Mouse (Mus musculus) regulatory T cell (primary cell): Measurements from ENCODE around the gene Dchs1.

ENCODE experiments used
- in situ Hi-C: fragments of 300-600 bp; cut with MboI, MseI; formaldehyde crosslinking; loops from one replicate; pipeline ENCODE4 v1.15.1; 2025; ENCODE audit warnings: high pct_unique_total_duplicates

The Dchs1 gene

DNA sequence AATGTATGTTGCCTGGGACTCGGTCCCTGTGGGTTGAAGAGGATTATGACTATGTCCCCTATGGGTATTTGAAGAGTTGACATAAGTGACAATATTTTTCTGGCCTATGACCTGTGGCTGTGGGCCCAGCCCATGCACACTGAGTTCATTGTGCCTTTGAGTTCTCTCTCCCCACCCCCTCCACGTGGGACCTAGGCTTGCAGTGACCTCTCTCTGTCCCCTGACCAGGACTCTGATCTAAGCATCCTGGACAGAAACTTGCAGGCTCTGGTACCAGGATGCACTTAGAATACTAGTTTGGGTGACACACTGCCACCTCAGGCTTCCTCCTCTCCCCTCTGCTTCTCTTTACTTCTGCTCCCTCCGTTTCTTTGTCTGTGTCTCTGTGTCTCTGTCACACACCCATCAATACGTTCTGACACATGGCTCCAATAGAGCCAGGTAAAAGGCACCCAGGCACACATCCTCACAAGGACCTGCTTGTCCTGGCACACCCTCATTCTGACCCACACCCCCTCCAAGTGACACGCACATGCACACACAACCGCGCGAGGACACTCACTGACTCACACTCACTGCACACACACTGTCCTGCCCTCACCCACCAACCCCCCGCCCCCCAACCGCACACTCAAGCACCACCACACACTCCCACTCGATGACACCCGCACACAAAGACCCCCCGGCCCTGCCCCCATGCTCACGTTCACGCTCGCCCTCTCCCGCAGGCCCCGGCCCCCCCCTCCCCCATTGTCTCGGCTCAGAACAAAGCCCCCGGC is 759 bp downstream of the Dchs1 start:
- in situ Hi-C loops, result no loop called here

DNA sequence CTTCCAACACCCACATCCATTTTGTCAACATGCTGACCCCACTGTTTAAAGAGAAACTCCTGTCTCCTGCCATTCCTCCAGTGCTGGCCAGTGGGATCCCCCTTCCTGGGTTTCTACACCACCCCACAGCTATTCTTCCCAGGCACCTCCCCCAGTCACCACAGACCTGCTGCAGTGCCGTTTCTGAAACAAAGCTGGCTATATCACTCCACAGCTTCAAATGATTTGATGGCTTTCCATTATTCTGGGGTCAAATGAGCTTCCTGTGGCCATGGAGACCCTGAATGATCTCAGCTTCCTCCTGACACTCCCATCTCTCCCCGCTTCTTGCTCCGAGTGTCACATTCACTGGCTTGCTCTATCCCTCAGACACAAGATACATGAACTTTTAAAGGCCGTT is 2.9 kb downstream of the Dchs1 start:
- in situ Hi-C loops, result no loop called here

DNA sequence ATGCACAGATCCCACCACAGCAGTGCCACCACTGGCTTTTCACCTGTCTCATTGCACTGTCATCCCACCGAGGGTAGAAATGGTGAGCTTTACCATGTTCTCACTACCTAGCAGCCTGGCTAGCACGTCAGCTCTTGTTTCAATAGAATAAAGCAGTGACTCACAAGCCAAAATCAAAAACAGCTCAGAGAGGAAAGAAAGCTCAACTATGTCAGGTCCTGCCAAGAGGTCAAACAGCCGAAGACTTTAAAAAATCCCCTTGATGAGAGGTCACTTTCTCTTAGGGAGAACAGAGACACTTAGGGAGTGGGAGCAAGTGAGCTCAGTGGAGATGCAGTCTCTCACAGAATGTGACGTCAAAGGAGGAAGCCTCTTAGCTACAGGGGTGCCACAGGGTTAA is 3.6 kb downstream of the Dchs1 start:
- in situ Hi-C loops, result no loop called here

DNA sequence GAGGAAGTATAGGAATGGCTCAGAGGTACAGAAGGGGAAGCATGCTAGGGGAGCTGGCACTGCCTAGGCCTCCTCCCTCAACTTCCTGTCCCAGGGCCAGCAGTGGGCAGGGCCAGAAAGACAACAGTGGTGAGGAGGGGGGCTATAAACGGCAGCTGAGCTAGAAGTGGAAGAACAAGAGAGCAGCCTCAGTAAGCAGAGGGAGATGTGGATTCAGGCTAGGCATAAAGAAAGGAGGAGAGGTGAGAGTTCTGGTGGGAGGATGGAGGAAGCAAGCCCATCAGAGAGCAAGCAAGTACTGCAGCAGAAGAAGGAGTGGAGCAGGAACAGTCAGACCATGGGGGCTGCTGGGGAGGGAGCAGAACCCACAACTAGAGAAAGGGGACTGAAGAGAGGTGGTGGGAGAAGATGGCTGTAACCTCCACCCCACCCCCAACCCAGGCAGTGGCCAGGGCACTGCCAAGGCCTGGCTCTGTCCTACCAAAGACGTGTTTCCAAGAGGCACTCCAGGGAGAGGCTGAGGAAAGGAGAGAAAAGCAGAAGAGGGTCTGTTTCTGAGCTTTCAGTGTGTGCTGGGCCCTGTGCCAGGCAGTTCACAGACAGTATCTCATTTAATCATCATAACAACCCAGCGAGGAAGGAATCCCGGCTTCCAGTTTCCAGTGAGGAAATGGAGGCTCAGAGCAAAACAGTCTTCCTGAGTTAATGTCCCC is 8.7 kb downstream of the Dchs1 start:
- in situ Hi-C loops, result no loop called here

DNA sequence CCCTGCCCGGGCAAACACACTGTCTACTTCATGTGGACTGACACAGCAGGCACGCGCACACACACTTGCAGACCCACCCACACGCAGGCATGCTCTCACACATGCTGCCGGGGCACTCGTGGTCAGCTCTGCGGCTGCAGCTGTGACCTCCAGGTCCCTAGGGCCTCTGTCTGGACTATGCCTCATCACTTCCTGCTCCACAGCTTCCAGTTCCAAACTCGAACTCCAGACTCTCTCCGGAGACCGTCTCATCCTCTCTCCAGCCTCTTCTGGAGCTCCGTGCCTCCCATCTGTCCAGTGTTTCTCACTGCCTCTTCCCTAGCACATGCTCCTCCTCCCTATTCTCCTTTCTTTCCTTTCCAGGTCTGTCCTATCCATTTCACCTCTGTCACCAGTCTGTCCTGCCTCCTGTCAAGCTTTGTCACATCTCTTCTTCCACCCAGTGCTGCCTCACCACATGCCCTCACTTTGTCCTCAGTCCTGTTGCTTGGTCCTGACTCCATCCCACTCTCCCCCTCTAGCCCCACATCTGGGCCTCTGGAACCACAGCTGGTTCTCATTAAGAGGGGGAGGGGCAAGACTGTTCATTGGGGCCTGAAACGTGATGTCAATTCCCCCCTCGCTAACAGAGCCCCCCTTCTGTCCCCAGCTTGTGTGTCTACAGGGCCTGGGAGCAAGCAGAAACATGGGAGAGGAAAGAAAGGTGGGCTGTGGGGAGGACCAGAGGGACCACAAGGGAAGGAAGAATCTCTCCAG is 9.5 kb downstream of the Dchs1 start:
- in situ Hi-C loops, result no loop called here

- in situ Hi-C loops, result no loop called here
Observed at GRCm38 (mm10) chr7:105777316-105777715, 10.1 kb downstream of the Dchs1 start.

- in situ Hi-C loops, result no loop called here
Observed at GRCm38 (mm10) chr7:105776026-105776425, 11.4 kb downstream of the Dchs1 start.

- in situ Hi-C loops, result no loop called here
Observed at GRCm38 (mm10) chr7:105774661-105775060, 12.8 kb downstream of the Dchs1 start.

DNA sequence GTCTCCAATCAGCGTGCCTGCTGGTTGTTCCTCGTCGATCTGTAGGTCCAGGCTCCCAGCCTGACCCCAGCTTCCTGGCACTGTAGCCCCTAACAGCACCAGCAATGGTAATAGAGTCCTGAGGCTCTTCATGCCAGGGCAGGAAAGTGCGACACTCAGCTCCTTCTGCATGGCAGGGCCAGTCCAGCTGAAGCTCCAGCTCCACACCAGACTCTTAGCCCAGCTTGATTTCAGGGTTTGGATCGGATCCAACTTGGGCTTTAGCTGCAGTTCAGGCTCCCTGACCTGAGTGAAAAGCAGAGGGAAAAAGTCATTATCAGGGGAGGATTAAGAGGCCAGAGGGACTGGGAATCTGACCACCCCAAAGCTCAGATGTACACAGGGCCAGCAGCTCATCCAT is 14.4 kb downstream of the Dchs1 start:
- in situ Hi-C loops, result no loop called here

DNA sequence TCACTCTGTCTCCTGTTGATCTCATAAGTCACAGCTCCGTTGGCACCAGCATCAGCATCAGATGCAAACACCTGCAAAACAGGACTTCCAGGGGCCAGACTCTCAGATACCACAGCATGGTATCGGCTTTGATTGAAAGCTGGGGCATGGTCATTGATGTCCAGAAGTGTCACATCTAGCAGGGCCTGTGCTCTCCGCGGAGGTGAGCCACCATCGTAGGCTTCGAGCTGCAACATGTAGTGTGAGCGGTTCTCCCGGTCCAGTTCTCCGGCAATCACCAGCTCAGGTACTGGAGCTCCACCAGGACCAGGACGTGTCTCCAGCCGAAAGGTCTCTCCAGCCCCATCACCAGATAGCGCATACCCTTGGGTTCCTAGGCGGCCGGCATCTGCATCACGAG is 15.1 kb downstream of the Dchs1 start:
- in situ Hi-C loops, result no loop called here

- in situ Hi-C loops, result no loop called here
Observed at GRCm38 (mm10) chr7:105769959-105770358, 17.5 kb downstream of the Dchs1 start.

DNA sequence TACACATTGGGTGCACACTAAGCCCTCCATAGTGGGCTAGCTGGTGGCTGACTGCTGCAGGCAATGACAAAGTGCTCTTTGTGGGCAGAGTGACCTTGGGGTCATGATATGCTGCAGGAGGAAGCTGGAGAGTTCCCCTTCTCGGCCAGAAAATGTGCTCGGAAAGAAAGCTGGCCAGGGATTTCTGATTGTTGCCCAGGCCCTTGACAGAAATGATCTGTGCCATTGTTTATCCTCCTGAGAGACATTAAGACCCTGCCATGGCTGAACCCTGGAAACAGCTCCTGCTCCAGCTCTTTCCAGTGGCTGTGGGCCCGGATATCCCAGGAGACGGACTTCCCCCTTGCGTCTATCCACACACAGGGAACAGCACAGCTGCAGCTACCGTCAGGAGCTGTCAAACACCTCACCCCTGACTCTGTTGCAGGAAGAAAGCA is 19.7 kb downstream of the Dchs1 start:
- in situ Hi-C loops, result no loop called here

GRCm38 (mm10) chr7:105764331-105764730 is 23.1 kb downstream of the Dchs1 start:
- in situ Hi-C loops, result no loop called here

DNA sequence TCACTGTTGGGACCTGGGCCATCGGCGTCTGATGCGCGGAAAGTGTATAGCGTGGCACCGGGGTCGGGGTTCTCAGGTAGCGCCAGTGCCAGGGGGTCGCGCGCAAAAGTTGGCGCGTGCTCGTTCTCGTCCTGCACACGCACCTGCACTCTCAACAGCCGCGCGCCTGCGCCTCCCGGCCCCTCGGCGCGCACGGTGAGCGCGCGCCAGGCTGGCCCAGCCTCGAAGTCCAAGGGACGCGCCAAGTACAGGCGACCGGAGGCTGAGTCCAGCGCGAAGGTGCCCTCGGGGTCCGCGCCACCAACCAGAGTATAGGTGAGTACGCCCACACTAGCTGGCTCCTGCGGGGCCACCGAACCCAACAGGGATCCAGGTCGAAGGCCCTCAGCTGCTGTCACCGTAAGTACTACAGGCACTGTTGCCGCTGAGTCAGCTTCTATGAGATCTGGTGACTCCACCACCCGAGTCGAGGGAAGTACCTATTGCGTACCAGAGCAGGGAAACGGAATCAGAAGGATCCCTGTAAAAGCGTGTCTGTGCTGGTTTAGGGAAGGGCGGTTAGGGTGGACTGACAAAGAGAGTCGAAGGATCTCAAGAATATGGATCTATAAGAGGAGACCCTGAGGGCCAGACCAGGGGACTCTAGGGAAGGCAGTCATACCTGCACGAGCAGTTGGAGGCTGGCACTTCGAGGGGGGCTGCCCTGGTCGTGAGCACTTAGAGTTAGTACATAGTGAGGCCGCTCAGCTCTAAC is 24.8 kb downstream of the Dchs1 start:
- in situ Hi-C loops, result no loop called here

DNA sequence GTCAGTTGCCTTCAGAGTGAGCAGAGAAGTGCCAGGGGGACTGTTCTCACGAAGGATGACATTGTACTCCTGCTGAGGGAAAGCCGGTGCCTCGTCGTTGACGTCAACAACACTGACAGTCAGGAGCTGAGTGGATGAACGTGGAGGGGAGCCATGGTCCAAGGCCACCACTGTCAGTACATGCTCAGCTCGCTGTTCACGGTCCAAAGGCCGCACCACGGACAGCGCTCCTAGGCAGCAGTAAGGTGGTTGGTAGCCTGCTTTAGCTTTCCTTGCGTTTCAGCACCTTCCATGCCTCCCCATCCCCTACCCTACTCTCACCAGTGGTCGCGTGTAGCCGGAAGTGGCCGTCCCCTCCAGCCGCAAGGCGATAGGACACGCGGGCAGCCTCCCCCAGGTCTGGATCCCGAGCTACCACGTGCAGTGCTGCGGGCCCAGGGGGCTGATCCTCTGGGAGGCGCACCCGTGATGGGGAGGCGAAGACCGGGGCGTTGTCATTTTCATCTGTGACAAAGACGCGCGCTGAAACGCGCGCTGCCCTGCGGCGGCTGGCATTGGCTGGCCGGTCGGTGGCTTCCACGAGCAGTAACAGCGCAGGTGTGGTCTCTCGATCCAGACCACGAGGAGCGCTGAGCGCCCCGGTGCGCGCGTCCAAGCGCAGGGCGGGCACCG is 25.5 kb downstream of the Dchs1 start:
- in situ Hi-C loops, result no loop called here

- in situ Hi-C loops, result no loop called here
Observed at GRCm38 (mm10) chr7:105753281-105753680, 34.2 kb downstream of the Dchs1 start.

DNA sequence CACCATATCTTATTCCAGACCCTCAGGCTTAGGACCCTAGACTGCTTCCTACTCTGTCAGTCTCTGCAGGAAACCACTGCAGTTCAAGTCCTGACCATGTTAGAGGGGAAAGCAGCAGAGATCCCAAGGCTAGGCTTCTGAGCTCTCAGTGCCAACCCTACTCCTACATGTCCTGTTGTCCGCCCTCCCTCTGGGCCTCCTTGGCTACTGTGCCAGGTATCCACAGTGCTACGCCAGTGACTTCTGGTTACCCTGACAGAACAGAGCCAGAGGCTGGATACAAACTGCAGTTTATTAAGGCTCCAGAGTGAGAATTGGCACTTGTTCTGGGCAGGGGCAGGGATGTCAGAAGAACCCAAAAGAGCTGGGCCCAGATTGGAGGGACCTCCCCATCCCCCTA is 34.7 kb downstream of the Dchs1 start:
- in situ Hi-C loops, result no loop called here

GRCm38 (mm10) chr7:105751491-105752433 is 35.7 kb downstream of the Dchs1 start, which contains the start of gene Tpp1:
TSS of gene Tpp1 (minus strand) at chr7:105752235.
- in situ Hi-C loops, result no loop called here

GRCm38 (mm10) chr7:105747776-105748175 is 39.7 kb downstream of the Dchs1 start:
- in situ Hi-C loops, result loop anchor here (5.0 kb wide), 1 partner anchor 65 kb away; the partner anchor contains the start of gene Mrpl17
